Mouse (Mus musculus): ENCODE measurements around the gene Abat. TPM values are rescaled to one million over a fixed set of nuclear protein-coding genes. Genes with fewer than 3 reads are reported as not detected.

The Abat gene
- total and polyA plus RNA-seq, 2 experiments from 2014 or later = 108 to 157 TPM

DNA sequence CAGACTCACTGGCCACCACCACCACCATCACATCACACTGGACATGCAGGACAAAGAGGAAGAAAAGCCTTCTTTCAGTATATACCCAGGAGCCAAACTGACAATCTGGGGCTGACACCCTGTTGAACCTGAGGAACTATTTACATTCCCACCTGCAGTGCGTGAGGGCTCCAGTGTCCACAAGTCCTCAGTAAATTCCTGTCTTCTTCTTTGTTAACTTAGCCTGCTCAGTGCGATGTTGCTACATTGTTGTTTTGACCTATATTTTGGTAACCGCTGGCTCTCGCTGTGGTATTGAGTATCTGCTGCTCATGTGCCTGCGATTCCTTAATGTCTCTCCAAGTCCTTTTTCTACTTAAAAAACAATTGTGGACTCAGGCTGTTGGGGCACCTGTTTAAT, 7.3 kb downstream of the Abat start:
- Histone ChIP-seq H3K9me3 (ENCODE audit: low read length) (no peaks in the 10 kb centered on the region), H3K4me1 (ENCODE audit: insufficient read depth, low read length) (no peaks in the 10 kb centered on the region; the same call in 1 of the 2 replicates), H3K9ac (replicated peaks; ENCODE audit: low read length) (no peak overlapping the region), H3K4me3 (ENCODE audit: low read length) (no peak overlapping the region), H3K4me2 (ENCODE audit: low read depth, low read length) (no peak overlapping the region), H3K27me3 (ENCODE audit: insufficient read depth, low read length) (no peaks in the 10 kb centered on the region), H3K36me3 (ENCODE audit: insufficient read depth, low read length) (no peaks in the 10 kb centered on the region), H3K27ac (no peak overlapping the region)
- TF ChIP-seq CTCF (IDR thresholded peaks at IDR 0.05; ENCODE audit: low read depth) = no peak
- no peak for DNase-seq (ENCODE audit: low spot score)
- WGBS = 74% methylated on average over 5 of the region's 5 CpGs
- ATAC-seq = no peak

DNA sequence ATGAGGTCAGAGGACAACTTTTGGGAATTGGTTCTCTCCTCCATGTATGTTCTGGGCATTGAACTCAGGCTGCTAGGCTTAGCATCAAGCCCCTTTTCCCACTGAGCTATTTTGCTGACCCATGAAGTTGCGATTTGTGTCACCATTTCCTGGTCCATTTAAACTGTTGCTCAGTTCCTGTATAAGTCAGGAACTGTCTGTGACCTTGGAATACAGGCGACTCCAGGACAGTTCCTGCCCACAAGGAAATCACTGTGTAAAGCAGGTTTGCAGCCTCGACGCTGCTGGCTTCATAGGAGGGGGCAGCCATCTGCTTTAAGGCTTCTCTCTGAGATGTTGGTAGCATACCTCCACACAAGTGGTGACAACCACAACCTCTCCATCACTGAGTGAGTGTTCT, 8.1 kb downstream of the Abat start:
- H3K9ac ChIP-seq (replicated peaks; ENCODE audit: low read length) = no peak overlapping the region
- no peak for ATAC-seq
- 82% methylated on average over 4 of the region's 4 CpGs for WGBS
- H3K4me3 ChIP-seq (ENCODE audit: low read length) = no peak overlapping the region
- DNase-seq (ENCODE audit: low spot score) = no peak
- TF ChIP-seq CTCF (IDR thresholded peaks at IDR 0.05; ENCODE audit: low read depth) = no peak
- no peaks in the 10 kb centered on the region for H3K27me3 ChIP-seq (ENCODE audit: insufficient read depth, low read length)
- H3K9me3 ChIP-seq (ENCODE audit: low read length) = no peaks in the 10 kb centered on the region
- no peaks in the 10 kb centered on the region for H3K36me3 ChIP-seq (ENCODE audit: insufficient read depth, low read length)
- H3K4me1 ChIP-seq (ENCODE audit: insufficient read depth, low read length) = no peaks in the 10 kb centered on the region; the same call in 1 of the 2 replicates
- H3K27ac ChIP-seq = no peak overlapping the region
- no peak overlapping the region for H3K4me2 ChIP-seq (ENCODE audit: low read depth, low read length)

DNA sequence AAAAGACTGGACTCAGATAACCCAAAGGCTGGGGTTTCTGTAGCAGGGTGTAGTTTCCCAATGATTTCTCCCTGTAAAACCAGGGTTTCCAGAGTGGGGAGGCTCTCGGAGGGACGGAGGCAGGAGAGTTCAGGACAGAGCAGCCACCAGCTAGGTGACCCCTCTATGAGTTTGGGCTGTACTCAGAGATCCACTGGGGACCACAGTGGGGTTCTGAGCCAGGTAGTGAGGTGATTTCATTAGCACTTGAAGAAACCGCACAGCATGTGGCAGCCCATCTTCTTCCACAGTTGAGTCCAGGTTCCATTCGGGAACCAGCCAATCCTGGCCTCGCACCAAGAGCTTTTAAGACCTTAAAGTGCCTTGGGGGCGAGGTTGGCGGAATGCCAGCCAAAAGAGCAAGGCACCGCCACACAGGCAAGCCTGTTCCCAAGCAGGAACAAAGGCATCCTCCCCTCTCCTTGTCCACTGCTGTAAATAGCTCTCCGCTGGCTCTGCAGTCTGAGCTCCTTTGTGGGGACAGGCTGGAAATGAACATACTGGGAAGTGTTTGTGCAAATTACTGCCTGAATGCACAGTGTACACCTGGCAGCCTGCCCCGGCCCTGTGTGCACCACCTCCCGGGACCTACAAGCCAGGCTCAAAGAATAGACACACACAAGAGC, 10.4 kb downstream of the Abat start:
- no peak for TF ChIP-seq CTCF (IDR thresholded peaks at IDR 0.05; ENCODE audit: low read depth)
- Histone ChIP-seq H3K4me1 (ENCODE audit: insufficient read depth, low read length) (no peaks in the 10 kb centered on the region; the same call in 1 of the 2 replicates), H3K4me2 (ENCODE audit: low read depth, low read length) (0 out of 2 replicates have a peak overlapping the region, but pooled peaks have one; percentile 19), H3K27me3 (ENCODE audit: insufficient read depth, low read length) (no peaks in the 10 kb centered on the region), H3K4me3 (ENCODE audit: low read length) (no peak overlapping the region), H3K9me3 (ENCODE audit: low read length) (no peaks in the 10 kb centered on the region), H3K27ac (peak overlapping the region; percentile 57), H3K36me3 (ENCODE audit: insufficient read depth, low read length) (no peaks in the 10 kb centered on the region), H3K9ac (replicated peaks; ENCODE audit: low read length) (peak overlapping the region; percentile 25; the same call in 1 of the 2 replicates)
- DNase-seq (ENCODE audit: low spot score) = peak; percentile 91
- peak; percentile 91 for ATAC-seq
- WGBS = 17% methylated on average over 11 of the region's 11 CpGs

DNA sequence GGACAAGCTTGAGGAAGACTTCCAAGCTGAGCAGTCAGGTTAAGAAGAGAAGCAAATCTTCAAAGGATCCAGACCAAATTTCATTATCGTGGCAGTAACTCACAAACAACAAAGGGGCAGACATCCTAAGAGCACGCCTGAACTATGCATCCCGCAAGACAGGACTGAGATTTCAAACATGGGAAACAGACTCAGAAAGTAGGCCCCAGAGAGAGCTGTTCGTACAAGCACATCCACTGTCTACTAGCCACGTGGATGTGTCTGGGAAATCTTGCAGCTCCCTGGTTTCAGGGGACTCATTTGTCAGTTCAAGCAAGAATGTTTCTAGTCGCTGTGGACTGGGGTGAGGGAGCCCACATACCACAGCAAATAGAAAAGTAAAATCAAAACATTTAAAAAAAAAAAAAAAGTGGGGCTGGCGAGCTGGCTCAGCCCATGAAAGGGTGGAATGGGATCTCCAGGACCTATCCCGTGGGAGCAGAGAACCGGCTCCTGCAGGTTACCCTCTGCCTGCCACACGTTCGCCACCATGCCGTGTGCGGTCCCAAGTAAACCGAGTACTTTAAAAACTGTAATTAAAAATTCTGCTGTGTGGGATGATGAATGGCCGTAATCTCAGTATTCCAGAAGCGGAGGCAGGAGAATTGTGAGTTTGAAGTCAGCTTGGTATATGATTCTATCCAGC, 11.1 kb downstream of the Abat start:
- peak; percentile 34 for DNase-seq (ENCODE audit: low spot score)
- H3K9me3 ChIP-seq (ENCODE audit: low read length) = no peaks in the 10 kb centered on the region
- no peak for TF ChIP-seq CTCF (IDR thresholded peaks at IDR 0.05; ENCODE audit: low read depth)
- H3K27me3 ChIP-seq (ENCODE audit: insufficient read depth, low read length) = no peaks in the 10 kb centered on the region
- peak overlapping the region; percentile 25; the same call in 1 of the 2 replicates for H3K9ac ChIP-seq (replicated peaks; ENCODE audit: low read length)
- 0 out of 2 replicates have a peak overlapping the region, but pooled peaks have one; percentile 19 for H3K4me2 ChIP-seq (ENCODE audit: low read depth, low read length)
- H3K27ac ChIP-seq = peak overlapping the region; percentile 57
- 34% methylated on average over 16 of the region's 16 CpGs for WGBS
- H3K36me3 ChIP-seq (ENCODE audit: insufficient read depth, low read length) = no peaks in the 10 kb centered on the region
- H3K4me3 ChIP-seq (ENCODE audit: low read length) = no peak overlapping the region
- ATAC-seq = peak; percentile 22; the same call in 1 of the 2 replicates
- no peaks in the 10 kb centered on the region; the same call in 1 of the 2 replicates for H3K4me1 ChIP-seq (ENCODE audit: insufficient read depth, low read length)

DNA sequence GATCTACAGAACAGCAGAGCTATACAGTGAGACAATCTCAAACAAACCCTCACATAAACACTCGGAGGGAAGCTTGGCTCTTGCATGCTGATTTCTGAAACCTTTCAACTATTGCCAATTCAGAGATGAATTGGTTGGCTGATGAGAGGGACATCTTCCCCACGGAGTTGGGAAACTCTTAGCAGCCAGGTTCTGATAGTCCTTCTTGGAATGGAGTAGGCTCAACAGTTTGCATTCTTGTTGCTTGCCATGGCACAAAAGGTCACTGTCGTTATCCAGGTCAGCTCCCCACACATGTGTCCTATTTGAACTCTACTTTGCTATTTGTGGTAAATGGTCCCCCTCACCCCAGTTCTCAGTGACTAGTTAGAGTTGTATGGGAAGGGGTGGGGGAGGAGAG, 12.1 kb downstream of the Abat start:
- no peaks in the 10 kb centered on the region for H3K9me3 ChIP-seq (ENCODE audit: low read length)
- DNase-seq (ENCODE audit: low spot score) (peak; percentile 8), ATAC-seq (no peak)
- H3K4me1 ChIP-seq (ENCODE audit: insufficient read depth, low read length) = peaks cover 4% of the 10 kb centered on the region
- no peak overlapping the region for H3K4me3 ChIP-seq (ENCODE audit: low read length)
- 38% methylated on average over 3 of the region's 3 CpGs for WGBS
- H3K36me3 ChIP-seq (ENCODE audit: insufficient read depth, low read length) = no peaks in the 10 kb centered on the region
- H3K9ac ChIP-seq (replicated peaks; ENCODE audit: low read length) = no peak overlapping the region
- no peaks in the 10 kb centered on the region for H3K27me3 ChIP-seq (ENCODE audit: insufficient read depth, low read length)
- no peak overlapping the region for H3K4me2 ChIP-seq (ENCODE audit: low read depth, low read length)
- H3K27ac ChIP-seq = no peak overlapping the region
- TF ChIP-seq CTCF (IDR thresholded peaks at IDR 0.05; ENCODE audit: low read depth) = no peak

DNA sequence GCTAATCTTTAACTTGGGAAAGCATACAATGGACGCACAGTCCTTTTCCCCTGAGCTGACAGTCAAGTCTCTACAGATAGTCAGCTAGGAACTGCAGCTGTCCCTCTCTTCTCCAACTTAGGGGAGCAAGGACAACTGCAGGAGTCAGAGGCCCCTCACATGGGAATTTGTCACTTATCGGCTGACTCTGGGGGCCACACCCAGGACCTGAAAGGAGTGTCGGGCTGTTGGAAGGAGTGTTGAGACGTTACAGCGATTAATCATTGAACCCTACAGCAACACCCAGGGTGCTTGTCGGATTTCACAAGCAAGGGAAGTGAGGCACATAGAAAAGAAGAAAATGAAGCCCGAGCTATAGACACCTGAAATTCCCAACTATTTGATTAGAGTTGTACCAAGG, 12.6 kb downstream of the Abat start:
- no peak overlapping the region for H3K9ac ChIP-seq (replicated peaks; ENCODE audit: low read length)
- H3K4me1 ChIP-seq (ENCODE audit: insufficient read depth, low read length) = peaks cover 4% of the 10 kb centered on the region
- H3K4me3 ChIP-seq (ENCODE audit: low read length) = no peak overlapping the region
- ATAC-seq (no peak), DNase-seq (ENCODE audit: low spot score) (no peak)
- H3K9me3 ChIP-seq (ENCODE audit: low read length) = no peaks in the 10 kb centered on the region
- H3K27me3 ChIP-seq (ENCODE audit: insufficient read depth, low read length) = no peaks in the 10 kb centered on the region
- 67% methylated on average over 7 of the region's 7 CpGs for whole genome bisulfite sequencing
- no peak for TF ChIP-seq CTCF (IDR thresholded peaks at IDR 0.05; ENCODE audit: low read depth)
- no peak overlapping the region for H3K4me2 ChIP-seq (ENCODE audit: low read depth, low read length)
- no peak overlapping the region for H3K27ac ChIP-seq
- H3K36me3 ChIP-seq (ENCODE audit: insufficient read depth, low read length) = no peaks in the 10 kb centered on the region
